In genomic region chr11:3904673-3905072, GRCm38 (mm10) we compare ENCODE assay signal across 17 mouse cellular contexts. TPM values are rescaled to one million over a fixed set of nuclear protein-coding genes. Genes with fewer than 3 reads are reported as not detected.
"Had no signal": no experiment of that assay in that cellular context is flagged by ENCODE, and none has a peak within 500 bp of the region (broad histone marks: within the 10 kb centered on the region; RNA-seq: fewer than 3 reads in every experiment).

No protein-coding gene starts in this region.

- H3K9me3 ChIP-seq: neural tube, embryonic 12.5 days; neural tube, embryonic 13.5 days; neural tube, embryonic 15.5 days; stomach, embryonic 15.5 days had no signal

- H3K4me3 ChIP-seq: neural tube, embryonic 12.5 days; neural tube, embryonic 13.5 days; neural tube, embryonic 15.5 days; stomach, embryonic 15.5 days had no signal

- H3K36me3 ChIP-seq: stomach, embryonic 15.5 days had no signal

- H3K4me1 ChIP-seq: stomach, embryonic 15.5 days had no signal

- H3K27me3 ChIP-seq: neural tube, embryonic 12.5 days; neural tube, embryonic 13.5 days; neural tube, embryonic 15.5 days; stomach, embryonic 15.5 days had no signal

- H3K9ac ChIP-seq: neural tube, embryonic 12.5 days; neural tube, embryonic 13.5 days; neural tube, embryonic 15.5 days; stomach, embryonic 15.5 days had no signal

- DNase-seq: retina, postnatal 1 day; right cerebral cortex, adult 18-20 months; right cerebral cortex, postnatal 14 days; right cerebral cortex, postnatal 25 days; right cerebral cortex, postnatal 4 days; spleen, adult 18-20 months; thymus, adult 18-20 months; thymus, adult 2 months; thymus, postnatal 14 days; thymus, postnatal 25 days; thymus, postnatal 36 days; thymus, postnatal 4 days had no signal

- H3K27ac ChIP-seq: neural tube, embryonic 12.5 days; neural tube, embryonic 13.5 days; neural tube, embryonic 15.5 days; stomach, embryonic 15.5 days had no signal

- H3K4me2 ChIP-seq: neural tube, embryonic 12.5 days; neural tube, embryonic 13.5 days; neural tube, embryonic 15.5 days; stomach, embryonic 15.5 days had no signal

RNA-seq across cellular contexts. Expression of gene Osbp2, which starts 41.0 kb away (rescaled TPM):
- total RNA-seq: neutrophil, adult 5-6 weeks had no signal
